Mouse (Mus musculus): ENCODE measurements around the gene Wnt4. TPM values are rescaled to one million over a fixed set of nuclear protein-coding genes. Genes with fewer than 3 reads are reported as not detected.

Wnt4 gene
- polyA plus RNA-seq, 1 experiment from 2014 or later: 2.2 TPM

DNA sequence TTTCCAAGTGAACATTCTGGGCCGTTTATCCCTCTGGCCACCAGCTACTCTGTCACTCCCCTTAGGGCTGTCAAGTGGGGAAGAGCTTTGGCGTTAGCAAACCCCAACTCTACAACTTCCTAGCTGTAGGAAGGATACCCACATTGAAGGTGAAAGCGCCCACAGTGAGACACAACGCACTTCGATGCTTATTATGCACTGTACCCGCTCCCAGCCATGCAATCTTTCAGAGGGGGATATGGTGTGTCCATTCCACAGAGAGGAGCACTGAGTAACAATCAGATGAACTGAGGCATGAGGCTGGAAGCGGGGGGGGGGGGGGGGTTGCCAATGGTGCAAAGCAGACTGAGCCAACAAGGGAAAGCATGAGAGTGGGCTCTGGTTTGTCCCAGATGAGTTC, 27.8 kb downstream of the Wnt4 start:
- no peak overlapping the region for H3K4me3 ChIP-seq (ENCODE audit: low read depth, low read length)
- no peak for ATAC-seq (replicated peaks; ENCODE audit: insufficient number of reproducible peaks, low FRiP score, low TSS enrichment)
- no peaks in the 10 kb centered on the region for H3K9me3 ChIP-seq (replicated peaks; ENCODE audit: control insufficient read depth, low read length)
- H3K36me3 ChIP-seq (ENCODE audit: control insufficient read depth, insufficient read depth, low read length): peaks cover 3% of the 10 kb centered on the region; the same call in 1 of the 2 replicates
- no peak overlapping the region for H3K27ac ChIP-seq (ENCODE audit: low read depth, low read length)
- H3K27me3 ChIP-seq (ENCODE audit: control insufficient read depth, insufficient read depth, low read length): no peaks in the 10 kb centered on the region
- no peaks in the 10 kb centered on the region for H3K4me1 ChIP-seq (ENCODE audit: control insufficient read depth, insufficient read depth, low read length)
- no peak overlapping the region for H3K9ac ChIP-seq (ENCODE audit: low read depth, low read length)
- 88% methylated on average over 7 of the region's 7 CpGs for WGBS (ENCODE audit: insufficient replicate concordance)
- H3K4me2 ChIP-seq: no peak overlapping the region

DNA sequence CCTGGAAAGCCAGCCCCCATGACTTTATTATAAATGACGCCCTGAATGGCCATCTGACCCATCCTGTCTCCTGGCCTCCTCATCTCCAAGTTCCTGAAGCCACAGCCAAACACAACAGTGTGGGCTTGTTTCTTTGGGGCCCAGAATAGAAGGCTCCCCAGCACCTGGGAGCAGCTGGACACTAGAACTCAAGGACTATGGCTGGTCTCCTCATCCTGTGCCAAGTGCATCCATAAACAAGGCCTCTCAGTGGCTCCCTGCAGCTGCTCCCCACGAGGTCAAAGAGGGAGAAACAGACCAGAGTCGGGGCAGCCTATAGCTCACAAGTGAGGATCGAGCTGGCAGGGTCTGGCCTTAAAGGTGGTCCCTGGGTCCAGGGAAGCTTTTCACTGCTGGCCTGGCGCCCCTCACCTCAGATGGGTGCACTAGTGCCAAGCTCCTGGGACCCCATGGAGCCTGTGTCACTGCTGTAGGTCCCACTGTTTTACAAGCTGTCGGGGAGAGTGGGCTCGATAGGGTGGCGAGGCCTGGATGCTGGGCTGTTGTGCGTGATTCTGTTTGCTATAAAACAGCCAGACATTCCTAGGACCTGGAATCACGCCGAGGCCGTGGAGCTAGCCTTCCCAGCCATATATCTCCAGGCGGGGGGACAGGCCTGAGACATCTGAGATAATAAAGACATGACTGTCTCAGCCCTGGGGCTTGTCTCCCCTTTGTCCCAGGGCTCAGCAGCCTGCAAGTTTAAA, 28.7 kb downstream of the Wnt4 start:
- no peak for ATAC-seq (replicated peaks; ENCODE audit: insufficient number of reproducible peaks, low FRiP score, low TSS enrichment)
- no peak overlapping the region for H3K4me3 ChIP-seq (ENCODE audit: low read depth, low read length)
- 72% methylated on average over 13 of the region's 13 CpGs for WGBS (ENCODE audit: insufficient replicate concordance)
- H3K4me2 ChIP-seq: no peak overlapping the region
- H3K27ac ChIP-seq (ENCODE audit: low read depth, low read length): no peak overlapping the region
- no peaks in the 10 kb centered on the region for H3K9me3 ChIP-seq (replicated peaks; ENCODE audit: control insufficient read depth, low read length)
- H3K9ac ChIP-seq (ENCODE audit: low read depth, low read length): 0 out of 2 replicates have a peak overlapping the region, but pooled peaks have one; percentile 28
- H3K27me3 ChIP-seq (ENCODE audit: control insufficient read depth, insufficient read depth, low read length): no peaks in the 10 kb centered on the region
- H3K4me1 ChIP-seq (ENCODE audit: control insufficient read depth, insufficient read depth, low read length): no peaks in the 10 kb centered on the region
- H3K36me3 ChIP-seq (ENCODE audit: control insufficient read depth, insufficient read depth, low read length): peaks cover 3% of the 10 kb centered on the region; the same call in 1 of the 2 replicates

DNA sequence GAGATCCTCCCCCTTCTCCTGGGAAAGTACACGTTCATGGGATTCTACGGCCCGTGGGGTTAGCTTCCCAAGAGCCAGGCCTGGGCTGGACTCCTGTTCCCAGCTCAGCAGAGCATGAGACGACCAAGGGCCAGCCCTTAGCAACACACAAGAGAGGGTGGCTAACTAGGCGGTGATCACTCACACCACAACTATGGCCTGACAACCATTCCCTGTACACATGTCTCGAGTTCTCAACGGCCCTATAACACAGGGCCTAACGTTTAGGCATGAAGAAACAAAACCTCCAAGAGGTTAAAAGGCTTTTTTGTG, 29.2 kb downstream of the Wnt4 start:
- Histone ChIP-seq H3K27ac (ENCODE audit: low read depth, low read length) (no peak overlapping the region), H3K9ac (ENCODE audit: low read depth, low read length) (peak overlapping the region; percentile 28; the same call in 1 of the 2 replicates), H3K27me3 (ENCODE audit: control insufficient read depth, insufficient read depth, low read length) (no peaks in the 10 kb centered on the region), H3K4me3 (ENCODE audit: low read depth, low read length) (no peak overlapping the region), H3K4me2 (no peak overlapping the region), H3K9me3 (replicated peaks; ENCODE audit: control insufficient read depth, low read length) (no peaks in the 10 kb centered on the region), H3K36me3 (ENCODE audit: control insufficient read depth, insufficient read depth, low read length) (peaks cover 3% of the 10 kb centered on the region; the same call in 1 of the 2 replicates), H3K4me1 (ENCODE audit: control insufficient read depth, insufficient read depth, low read length) (no peaks in the 10 kb centered on the region)
- WGBS (ENCODE audit: insufficient replicate concordance): 66% methylated on average over 8 of the region's 8 CpGs
- no peak for ATAC-seq (replicated peaks; ENCODE audit: insufficient number of reproducible peaks, low FRiP score, low TSS enrichment)

DNA sequence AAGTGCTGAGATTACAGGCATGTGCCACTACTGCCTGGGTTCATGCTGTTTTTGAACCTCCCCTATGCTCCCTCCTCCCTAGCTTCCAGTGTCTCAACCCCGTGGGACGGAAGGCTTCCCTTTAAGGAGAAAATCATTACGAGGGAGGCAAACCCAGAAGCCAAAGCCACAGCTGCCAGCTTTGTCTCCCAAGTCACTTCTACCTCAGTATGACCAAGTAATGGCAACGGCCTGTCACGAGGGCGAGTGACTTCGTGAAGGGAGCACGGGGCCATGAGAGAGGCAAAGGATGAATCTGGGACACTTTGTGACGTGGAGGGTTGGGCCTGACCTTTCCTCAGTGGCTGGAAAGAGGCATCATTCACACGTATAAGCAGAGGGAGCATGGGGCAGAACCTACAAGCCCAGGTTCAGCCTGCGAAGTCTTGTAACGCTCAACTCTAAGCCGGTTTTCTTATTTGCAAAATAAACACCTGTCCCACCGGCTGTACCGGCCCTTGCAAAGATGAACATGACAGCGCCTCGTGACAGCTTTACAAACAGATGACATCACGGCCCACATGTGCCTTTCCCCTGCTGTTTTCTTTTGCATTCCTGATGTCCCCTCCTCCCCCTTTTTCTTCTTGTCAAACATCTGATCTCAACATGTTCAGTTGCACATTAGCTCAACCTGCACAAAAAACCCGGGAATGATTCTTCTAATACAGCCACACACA, 29.9 kb downstream of the Wnt4 start:
- Histone ChIP-seq H3K27ac (ENCODE audit: low read depth, low read length) (no peak overlapping the region), H3K9me3 (replicated peaks; ENCODE audit: control insufficient read depth, low read length) (no peaks in the 10 kb centered on the region), H3K4me3 (ENCODE audit: low read depth, low read length) (no peak overlapping the region), H3K9ac (ENCODE audit: low read depth, low read length) (no peak overlapping the region; the same call in 1 of the 2 replicates), H3K36me3 (ENCODE audit: control insufficient read depth, insufficient read depth, low read length) (peaks cover 3% of the 10 kb centered on the region; the same call in 1 of the 2 replicates), H3K4me1 (ENCODE audit: control insufficient read depth, insufficient read depth, low read length) (no peaks in the 10 kb centered on the region), H3K27me3 (ENCODE audit: control insufficient read depth, insufficient read depth, low read length) (no peaks in the 10 kb centered on the region), H3K4me2 (no peak overlapping the region)
- ATAC-seq (replicated peaks; ENCODE audit: insufficient number of reproducible peaks, low FRiP score, low TSS enrichment): no peak
- 82% methylated on average over 19 of the region's 19 CpGs for WGBS (ENCODE audit: insufficient replicate concordance)

DNA sequence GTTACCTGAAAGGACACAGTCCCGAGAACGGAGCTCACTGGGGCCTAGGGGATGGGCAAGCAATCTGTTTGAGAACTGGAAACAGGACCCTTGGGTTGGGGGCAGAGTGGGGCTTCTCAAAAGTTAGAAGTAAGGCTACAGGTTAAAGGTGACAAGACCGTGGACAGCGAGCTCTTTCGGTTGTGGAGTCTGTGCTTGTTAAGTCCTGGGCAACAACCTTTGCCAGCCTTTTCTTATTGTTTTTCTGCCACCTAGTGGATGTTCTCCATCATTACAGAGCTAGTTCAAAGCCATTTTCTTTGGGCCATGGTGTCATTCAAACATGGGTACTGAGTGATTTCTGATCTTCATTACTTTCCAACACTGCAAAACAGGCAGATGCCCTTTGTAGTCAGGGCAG, 31.1 kb downstream of the Wnt4 start:
- H3K9ac ChIP-seq (ENCODE audit: low read depth, low read length): no peak overlapping the region
- H3K36me3 ChIP-seq (ENCODE audit: control insufficient read depth, insufficient read depth, low read length): peaks cover 3% of the 10 kb centered on the region; the same call in 1 of the 2 replicates
- no peak for ATAC-seq (replicated peaks; ENCODE audit: insufficient number of reproducible peaks, low FRiP score, low TSS enrichment)
- H3K4me3 ChIP-seq (ENCODE audit: low read depth, low read length): no peak overlapping the region
- no peaks in the 10 kb centered on the region for H3K4me1 ChIP-seq (ENCODE audit: control insufficient read depth, insufficient read depth, low read length)
- 56% methylated on average over 5 of the region's 5 CpGs for WGBS (ENCODE audit: insufficient replicate concordance)
- no peaks in the 10 kb centered on the region for H3K9me3 ChIP-seq (replicated peaks; ENCODE audit: control insufficient read depth, low read length)
- H3K27me3 ChIP-seq (ENCODE audit: control insufficient read depth, insufficient read depth, low read length): no peaks in the 10 kb centered on the region
- no peak overlapping the region for H3K4me2 ChIP-seq
- H3K27ac ChIP-seq (ENCODE audit: low read depth, low read length): no peak overlapping the region

DNA sequence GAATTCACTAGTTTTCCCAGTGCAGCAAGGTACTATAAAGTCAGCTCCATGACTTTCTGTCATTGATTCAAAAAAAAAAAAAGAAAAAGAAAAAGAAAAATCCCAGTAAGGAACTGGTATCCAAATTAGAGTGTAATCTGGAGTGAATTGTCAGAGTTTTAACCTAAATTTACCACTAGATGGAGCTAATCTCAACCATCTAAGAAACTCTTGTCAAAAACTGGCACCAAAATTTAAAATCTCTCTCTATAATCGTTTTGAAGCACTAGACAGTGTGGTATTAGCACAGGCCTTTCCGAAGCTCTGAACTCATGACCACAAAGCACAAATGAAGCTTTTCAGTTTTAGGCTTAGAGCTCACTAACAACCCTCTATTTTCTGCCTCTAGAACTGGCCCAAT, 36.2 kb downstream of the Wnt4 start:
- H3K4me1 ChIP-seq (ENCODE audit: control insufficient read depth, insufficient read depth, low read length): peaks cover 27% of the 10 kb centered on the region
- ATAC-seq (replicated peaks; ENCODE audit: insufficient number of reproducible peaks, low FRiP score, low TSS enrichment): no peak
- H3K36me3 ChIP-seq (ENCODE audit: control insufficient read depth, insufficient read depth, low read length): peaks cover 3% of the 10 kb centered on the region; the same call in 1 of the 2 replicates
- H3K27me3 ChIP-seq (ENCODE audit: control insufficient read depth, insufficient read depth, low read length): no peaks in the 10 kb centered on the region
- no peak overlapping the region for H3K27ac ChIP-seq (ENCODE audit: low read depth, low read length)
- H3K4me2 ChIP-seq: no peak overlapping the region
- no peak overlapping the region for H3K4me3 ChIP-seq (ENCODE audit: low read depth, low read length)
- 69% methylated on average over 2 of the region's 2 CpGs for WGBS (ENCODE audit: insufficient replicate concordance)
- H3K9ac ChIP-seq (ENCODE audit: low read depth, low read length): no peak overlapping the region
- H3K9me3 ChIP-seq (replicated peaks; ENCODE audit: control insufficient read depth, low read length): no peaks in the 10 kb centered on the region

DNA sequence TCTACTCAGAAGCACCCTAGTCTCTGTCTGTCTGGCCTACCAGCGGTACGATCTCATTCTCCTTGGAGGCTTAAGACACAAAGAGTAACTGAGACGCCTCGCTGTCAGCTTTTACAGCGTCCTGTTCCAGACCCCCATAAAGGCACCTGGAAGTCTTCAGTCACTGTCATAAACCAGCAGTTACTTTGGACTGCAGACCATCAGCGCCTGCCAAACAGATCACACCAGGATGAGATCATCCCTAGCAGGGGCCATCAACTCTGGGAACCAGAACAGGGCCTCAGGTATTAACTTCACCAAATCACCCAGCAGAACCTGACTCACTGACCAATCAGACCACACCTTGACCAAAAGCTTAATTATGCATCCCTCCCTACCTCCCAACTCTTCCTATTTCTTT, 37.3 kb downstream of the Wnt4 start:
- Histone ChIP-seq H3K4me1 (ENCODE audit: control insufficient read depth, insufficient read depth, low read length) (peaks cover 27% of the 10 kb centered on the region), H3K4me2 (no peak overlapping the region), H3K36me3 (ENCODE audit: control insufficient read depth, insufficient read depth, low read length) (peaks cover 3% of the 10 kb centered on the region; the same call in 1 of the 2 replicates), H3K9ac (ENCODE audit: low read depth, low read length) (no peak overlapping the region), H3K27me3 (ENCODE audit: control insufficient read depth, insufficient read depth, low read length) (no peaks in the 10 kb centered on the region), H3K27ac (ENCODE audit: low read depth, low read length) (no peak overlapping the region; the same call in 1 of the 2 replicates), H3K4me3 (ENCODE audit: low read depth, low read length) (no peak overlapping the region), H3K9me3 (replicated peaks; ENCODE audit: control insufficient read depth, low read length) (no peaks in the 10 kb centered on the region)
- 56% methylated on average over 6 of the region's 6 CpGs for WGBS (ENCODE audit: insufficient replicate concordance)
- no peak for ATAC-seq (replicated peaks; ENCODE audit: insufficient number of reproducible peaks, low FRiP score, low TSS enrichment)

DNA sequence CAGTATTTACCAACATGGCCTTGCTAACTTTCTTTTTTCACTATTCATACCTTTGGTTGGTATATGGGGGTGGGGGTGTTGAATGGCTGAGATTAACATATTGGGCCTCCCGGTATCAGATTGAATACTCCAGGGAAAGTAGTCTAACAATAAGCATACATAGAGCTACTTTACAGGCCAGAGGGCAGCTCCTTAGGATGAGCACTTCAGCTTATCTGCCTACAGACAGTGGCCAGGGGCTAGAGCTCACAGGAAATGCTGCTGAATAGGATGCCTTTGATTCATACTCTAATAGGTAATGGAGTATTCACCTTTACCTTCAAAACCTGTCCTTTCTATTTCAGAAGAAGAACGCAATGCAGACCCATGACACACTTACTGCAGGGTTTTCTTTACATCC, 37.8 kb downstream of the Wnt4 start:
- H3K27ac ChIP-seq (ENCODE audit: low read depth, low read length): no peak overlapping the region; the same call in 1 of the 2 replicates
- no peak overlapping the region for H3K9ac ChIP-seq (ENCODE audit: low read depth, low read length)
- H3K9me3 ChIP-seq (replicated peaks; ENCODE audit: control insufficient read depth, low read length): no peaks in the 10 kb centered on the region
- no peak overlapping the region for H3K4me2 ChIP-seq
- peaks cover 27% of the 10 kb centered on the region for H3K4me1 ChIP-seq (ENCODE audit: control insufficient read depth, insufficient read depth, low read length)
- no peak for ATAC-seq (replicated peaks; ENCODE audit: insufficient number of reproducible peaks, low FRiP score, low TSS enrichment)
- no peak overlapping the region for H3K4me3 ChIP-seq (ENCODE audit: low read depth, low read length)
- 88% methylated on average over 2 of the region's 2 CpGs for WGBS (ENCODE audit: insufficient replicate concordance)
- H3K36me3 ChIP-seq (ENCODE audit: control insufficient read depth, insufficient read depth, low read length): no peaks in the 10 kb centered on the region
- H3K27me3 ChIP-seq (ENCODE audit: control insufficient read depth, insufficient read depth, low read length): no peaks in the 10 kb centered on the region

Measured in heart, embryonic 11.5 days (tissue).